Mouse (Mus musculus): Measurements from ENCODE around the gene Cdca8. TPM values are rescaled to one million over a fixed set of nuclear protein-coding genes. Genes with fewer than 3 reads are reported as not detected.

The Cdca8 gene
- polyA plus RNA-seq, 1 experiment from 2014 or later, result 63.8 TPM

GRCm38 (mm10) chr4:124872719-124873118, 66.4 kb downstream of the Cdca8 start:
- 95% methylated on average over 1 of the region's 1 CpGs for WGBS
- H3K27me3 ChIP-seq (replicated peaks; ENCODE audit: control insufficient read depth, insufficient read depth, low read length), result no peaks in the 10 kb centered on the region

More at GRCm38 (mm10) chr4:124872719-124873118, 66.4 kb downstream of the Cdca8 start:
- no peak overlapping the region for H3K4me3 ChIP-seq (ENCODE audit: low read depth, low read length)
- no peak overlapping the region for H3K27ac ChIP-seq (ENCODE audit: low read depth, low read length)
- H3K4me2 ChIP-seq (ENCODE audit: low read length), result no peak overlapping the region
- no peaks in the 10 kb centered on the region for H3K36me3 ChIP-seq (ENCODE audit: control insufficient read depth, insufficient read depth, low read length)
- H3K9me3 ChIP-seq (replicated peaks; ENCODE audit: control insufficient read depth, low read length), result 0 out of 2 replicates have a peak, but pooled peaks cover 5% of the 10 kb centered on the region
- DNase-seq (ENCODE audit: low spot score) (no peak), ATAC-seq (no peak)
- no peaks in the 10 kb centered on the region for H3K4me1 ChIP-seq (ENCODE audit: control insufficient read depth, insufficient read depth, low read length)
- no peak overlapping the region for H3K9ac ChIP-seq (ENCODE audit: low read length)

Other genes starting within 250 kb of the Cdca8 start
- 34.5 and 42.0 TPM in 2 replicates for gene Utp11, start 245.7 kb downstream of the Cdca8 start, polyA plus RNA-seq (2014; fragmentation: Nextera tagmentation; extraction: Ambion mirVana)
- 1.4 TPM in 2 replicates for gene Fhl3, start 238.6 kb downstream of the Cdca8 start, polyA plus RNA-seq (2014; fragmentation: Nextera tagmentation; extraction: Ambion mirVana)
- 118 TPM in 2 replicates for gene Sf3a3, start 224.5 kb downstream of the Cdca8 start, polyA plus RNA-seq (2014; fragmentation: Nextera tagmentation; extraction: Ambion mirVana)
- gene Inpp5b, start 197.5 kb downstream of the Cdca8 start, polyA plus RNA-seq (2014; fragmentation: Nextera tagmentation; extraction: Ambion mirVana), result 20.8 and 22.1 TPM in 2 replicates
- 12.7 and 13.6 TPM in 2 replicates for gene Mtf1, start 137.2 kb downstream of the Cdca8 start, polyA plus RNA-seq (2014; fragmentation: Nextera tagmentation; extraction: Ambion mirVana)
- gene Yrdc, start 88.6 kb downstream of the Cdca8 start, polyA plus RNA-seq (2014; fragmentation: Nextera tagmentation; extraction: Ambion mirVana), result 57.1 and 62.4 TPM in 2 replicates
- gene 1110065P20Rik, start 88.1 kb downstream of the Cdca8 start, polyA plus RNA-seq (2014; fragmentation: Nextera tagmentation; extraction: Ambion mirVana), result 78.0 and 90.7 TPM in 2 replicates
- gene Maneal, start 77.1 kb downstream of the Cdca8 start, polyA plus RNA-seq (2014; fragmentation: Nextera tagmentation; extraction: Ambion mirVana), result 12.9 and 13.4 TPM in 2 replicates
- gene Epha10, start 58.4 kb downstream of the Cdca8 start, polyA plus RNA-seq (2014; fragmentation: Nextera tagmentation; extraction: Ambion mirVana), result 0.27 and 0.84 TPM in 2 replicates
- 3.2 and 5.6 TPM in 2 replicates for gene 9930104L06Rik, start 2.3 kb downstream of the Cdca8 start, polyA plus RNA-seq (2014; fragmentation: Nextera tagmentation; extraction: Ambion mirVana)
- gene Rspo1, start 47.1 kb upstream of the Cdca8 start, polyA plus RNA-seq (2014; fragmentation: Nextera tagmentation; extraction: Ambion mirVana), result 1.8 and 2.4 TPM in 2 replicates
- 86.4 and 95.0 TPM in 2 replicates for gene Gnl2, start 77.3 kb upstream of the Cdca8 start, polyA plus RNA-seq (2014; fragmentation: Nextera tagmentation; extraction: Ambion mirVana)
- 1.1 and 1.3 TPM in 2 replicates for gene Dnali1, start 126.4 kb upstream of the Cdca8 start, polyA plus RNA-seq (2014; fragmentation: Nextera tagmentation; extraction: Ambion mirVana)
- 28.9 and 31.3 TPM in 2 replicates for gene Snip1, start 127.4 kb upstream of the Cdca8 start, polyA plus RNA-seq (2014; fragmentation: Nextera tagmentation; extraction: Ambion mirVana)
- gene Meaf6, start 145.8 kb upstream of the Cdca8 start, polyA plus RNA-seq (2014; fragmentation: Nextera tagmentation; extraction: Ambion mirVana), result 153 and 164 TPM in 2 replicates
- 0.14 and 0.32 TPM in 2 replicates for gene Zc3h12a, start 188.5 kb upstream of the Cdca8 start, polyA plus RNA-seq (2014; fragmentation: Nextera tagmentation; extraction: Ambion mirVana)

All from forebrain, embryonic 14.5 days (tissue).